Mouse (Mus musculus) activated CD4-positive, CD25-positive, alpha-beta regulatory T cell, adult 9 weeks (primary cell): ENCODE data around the gene Krt77. TPM values are rescaled to one million over a fixed set of nuclear protein-coding genes. Genes with fewer than 3 reads are reported as not detected.

Experiments
- polyA plus RNA-seq: library from polyadenylated mRNA; unstranded; fragments of 100-300 nt; shearing (Covaris generic); gene quantifications from one replicate; pipeline ENCODE4 v1.2.1, GENCODE M21; 2017

Gene Krt77
- not detected for polyA plus RNA-seq

GRCm38 (mm10) chr15:101869431-101869830, at the start of gene Krt77:
TSS of gene Krt77 (minus strand) at chr15:101869705.

DNA sequence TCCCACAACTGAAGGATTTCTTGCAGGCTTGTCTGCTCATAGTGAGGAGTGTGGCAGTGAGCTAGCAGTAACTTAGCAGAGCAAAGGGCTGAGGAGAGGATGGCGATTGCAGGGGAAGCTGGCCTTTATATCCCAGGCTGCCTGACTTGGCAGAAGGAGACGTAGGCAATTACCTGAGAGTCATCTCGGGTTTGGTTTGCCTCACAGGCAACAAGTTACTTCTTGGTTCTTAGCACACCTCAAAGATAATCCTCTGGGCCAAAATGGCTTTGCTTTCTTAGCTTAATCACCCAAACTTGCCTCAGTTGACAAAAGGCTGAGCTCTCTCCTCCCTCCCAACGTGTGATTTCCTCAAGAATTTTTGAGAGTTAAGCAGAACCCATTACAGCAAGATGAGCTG, 23.3 kb upstream of the Krt77 start, which contains the start of gene Krt76:
Krt76 (minus strand) TSS at position 101 of the 400 bp plus-strand sequence.

GRCm38 (mm10) chr15:101850694-101851093, 18.8 kb downstream of the Krt77 start, which contains the start of gene Krt1:
TSS of gene Krt1 (minus strand) at chr15:101850794.

DNA sequence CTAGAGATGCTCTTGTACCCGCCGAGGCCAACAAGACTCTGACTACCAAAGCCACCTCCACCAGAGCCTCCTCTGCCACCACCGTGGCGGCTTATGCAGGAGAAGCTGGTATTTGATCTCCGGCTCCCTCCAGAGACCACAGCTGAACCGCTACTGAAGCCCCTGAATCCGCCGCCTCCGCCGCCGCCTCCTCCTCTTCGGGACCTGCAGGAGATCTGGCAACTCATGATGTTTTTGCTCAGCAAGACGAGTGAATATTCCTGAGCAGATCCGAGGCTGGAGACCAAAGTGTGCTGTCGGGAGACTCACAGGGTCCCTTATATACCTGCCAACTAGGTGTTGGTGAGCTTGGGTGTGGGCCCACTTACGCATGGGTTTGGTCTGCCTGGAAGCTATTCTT, 51.6 kb downstream of the Krt77 start, which contains the start of gene Krt2:
Krt2 (minus strand) TSS at position 295 of the 400 bp plus-strand sequence.

Other genes starting within 250 kb of the Krt77 start
- not detected for gene Gm5414, start 241.5 kb downstream of the Krt77 start, polyA plus RNA-seq
- gene Gm5478, start 222.3 kb downstream of the Krt77 start, polyA plus RNA-seq: not detected
- not detected for gene Krt6b, start 189.4 kb downstream of the Krt77 start, polyA plus RNA-seq
- gene Krt6a, start 175.4 kb downstream of the Krt77 start, polyA plus RNA-seq: not detected
- not detected for gene Krt5, start 156.8 kb downstream of the Krt77 start, polyA plus RNA-seq
- gene Krt71, start 126.6 kb downstream of the Krt77 start, polyA plus RNA-seq: not detected
- not detected for gene Krt72, start 83.2 kb downstream of the Krt77 start, polyA plus RNA-seq
- gene Krt73, start 67.4 kb downstream of the Krt77 start, polyA plus RNA-seq: not detected
- gene Krt2, start 51.5 kb downstream of the Krt77 start, polyA plus RNA-seq: not detected
- gene Krt1, start 18.9 kb downstream of the Krt77 start, polyA plus RNA-seq: not detected
- gene Krt76, start 23.2 kb upstream of the Krt77 start, polyA plus RNA-seq: not detected
- gene Krt4, start 55.0 kb upstream of the Krt77 start, polyA plus RNA-seq: not detected
- gene Krt79, start 70.6 kb upstream of the Krt77 start, polyA plus RNA-seq: not detected
- gene Krt78, start 84.6 kb upstream of the Krt77 start, polyA plus RNA-seq: not detected
- not detected for gene Krt8, start 134.8 kb upstream of the Krt77 start, polyA plus RNA-seq
- 0.76 TPM for gene Krt18, start 158.5 kb upstream of the Krt77 start, polyA plus RNA-seq
- 154 TPM for gene Eif4b, start 204.1 kb upstream of the Krt77 start, polyA plus RNA-seq
- gene Tns2, start 230.7 kb upstream of the Krt77 start, polyA plus RNA-seq: 1.7 TPM